Mouse (Mus musculus): Measurements from ENCODE around the gene Rgs11. TPM values are rescaled to one million over a fixed set of nuclear protein-coding genes. Genes with fewer than 3 reads are reported as not detected.

Gene Rgs11
- polyA plus RNA-seq, 1 experiment from 2014 or later, result 11.7 TPM

DNA sequence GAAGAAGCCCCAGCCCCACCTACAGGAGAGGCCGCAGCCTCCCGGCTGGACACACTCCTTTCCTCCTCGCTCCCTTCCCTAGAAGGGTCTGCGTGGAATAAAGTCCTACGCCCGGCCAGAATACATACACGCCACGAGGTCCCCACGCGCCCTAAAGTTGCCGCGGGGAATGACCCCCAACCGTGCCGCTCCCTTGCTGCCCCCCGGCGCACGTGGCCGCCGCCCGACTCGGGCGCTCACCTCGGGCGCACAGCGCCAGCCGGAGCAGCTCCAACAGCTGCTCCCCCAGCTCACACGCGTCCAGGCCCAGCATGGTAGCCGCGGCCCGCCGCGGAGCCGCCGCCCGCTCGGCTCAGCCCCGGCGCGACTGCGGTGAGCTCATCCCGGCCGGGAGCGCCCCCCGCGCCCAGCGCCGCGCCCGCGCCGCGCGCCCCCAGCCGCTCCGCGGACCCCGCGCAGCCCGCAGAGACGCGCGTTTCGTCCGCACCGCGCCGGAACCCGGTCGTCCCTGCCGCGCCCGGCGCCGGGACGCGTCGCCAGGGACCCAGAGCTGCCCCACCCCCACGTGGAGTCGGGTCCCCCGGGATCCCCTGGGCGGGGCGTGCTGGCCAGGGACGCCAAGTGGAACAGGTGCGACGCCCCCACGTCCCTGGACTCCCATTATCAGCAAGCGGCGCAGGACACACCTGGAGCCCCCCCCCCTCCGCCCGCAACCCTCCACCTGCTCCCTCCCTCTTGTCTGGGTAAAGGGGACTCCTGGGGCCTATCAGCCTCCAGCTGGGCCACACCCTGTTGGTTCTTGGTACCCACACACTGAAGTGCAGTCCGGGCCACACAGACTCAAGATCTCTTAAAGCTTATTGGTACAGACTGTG, 1.7 kb upstream of the Rgs11 start:
- 2% methylated on average over 92 of the region's 92 CpGs for WGBS
- peak overlapping the region; percentile 95 for H3K4me2 ChIP-seq
- ATAC-seq (ENCODE audit: borderline replicate concordance, extremely low read depth, low FRiP score, low TSS enrichment), result peak; percentile 39
- H3K9me3 ChIP-seq, result no peaks in the 10 kb centered on the region
- peaks cover 61% of the 10 kb centered on the region for H3K27me3 ChIP-seq
- peaks cover 14% of the 10 kb centered on the region for H3K36me3 ChIP-seq
- H3K4me3 ChIP-seq, result peak overlapping the region; percentile 54
- peaks cover 26% of the 10 kb centered on the region for H3K4me1 ChIP-seq
- no peak overlapping the region for H3K27ac ChIP-seq
- H3K9ac ChIP-seq, result peak overlapping the region; percentile 47

DNA sequence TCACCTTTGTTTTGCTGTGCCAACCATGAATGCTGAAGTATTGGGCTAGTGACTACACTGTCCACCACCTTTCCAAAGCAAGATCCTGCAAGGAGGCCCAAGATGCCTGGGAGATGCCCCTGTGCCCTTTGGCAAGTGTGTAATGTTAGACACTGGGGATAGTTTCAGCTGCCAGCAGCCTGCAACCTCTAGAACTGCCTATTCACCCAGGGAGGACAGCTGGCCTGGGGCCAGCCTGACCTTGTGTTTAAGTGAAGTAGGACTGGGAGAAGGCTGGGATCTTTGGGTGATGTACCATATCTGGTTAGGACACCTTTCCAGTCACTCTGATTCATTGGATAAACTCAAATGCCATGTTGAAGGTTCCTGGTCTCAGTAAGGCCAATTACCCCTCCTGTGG, 753 bp upstream of the Rgs11 start:
- peaks cover 61% of the 10 kb centered on the region for H3K27me3 ChIP-seq
- ATAC-seq (ENCODE audit: borderline replicate concordance, extremely low read depth, low FRiP score, low TSS enrichment), result no peak
- peaks cover 12% of the 10 kb centered on the region for H3K36me3 ChIP-seq
- H3K9me3 ChIP-seq, result no peaks in the 10 kb centered on the region
- H3K27ac ChIP-seq, result no peak overlapping the region
- H3K9ac ChIP-seq, result no peak overlapping the region
- H3K4me1 ChIP-seq, result peaks cover 26% of the 10 kb centered on the region
- peak overlapping the region; percentile 95; the same call in 1 of the 2 replicates for H3K4me2 ChIP-seq
- H3K4me3 ChIP-seq, result no peak overlapping the region

DNA sequence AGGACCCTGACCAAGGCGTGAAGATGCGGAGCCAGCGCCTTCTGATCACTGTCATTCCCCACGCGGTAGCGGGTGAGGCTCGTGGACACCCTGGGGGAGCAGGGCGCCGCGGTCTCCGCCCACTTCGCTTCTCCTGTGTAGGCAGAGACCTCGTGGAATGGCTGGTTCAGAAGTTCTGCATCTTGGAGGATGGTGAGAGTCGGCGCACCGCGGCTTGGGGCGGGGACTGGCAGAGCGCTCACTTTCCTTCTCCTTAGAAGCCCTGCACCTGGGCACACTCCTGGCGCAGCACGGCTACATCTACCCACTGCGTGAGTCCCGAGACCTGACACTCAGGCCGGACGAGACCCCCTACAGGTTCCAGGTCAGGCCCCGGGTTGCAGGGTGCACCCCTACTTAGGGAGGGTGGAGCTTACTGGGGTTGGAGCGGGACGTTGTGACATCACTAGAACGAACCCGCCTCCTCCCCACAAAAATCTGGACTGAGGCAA, 615 bp downstream of the Rgs11 start:
- 2% methylated on average over 30 of the region's 30 CpGs for WGBS
- peaks cover 61% of the 10 kb centered on the region for H3K27me3 ChIP-seq
- peak overlapping the region; percentile 80 for H3K4me2 ChIP-seq
- peak overlapping the region; percentile 41 for H3K4me3 ChIP-seq
- no peaks in the 10 kb centered on the region for H3K36me3 ChIP-seq
- H3K27ac ChIP-seq, result no peak overlapping the region
- peaks cover 26% of the 10 kb centered on the region for H3K4me1 ChIP-seq
- no peaks in the 10 kb centered on the region for H3K9me3 ChIP-seq
- ATAC-seq (ENCODE audit: borderline replicate concordance, extremely low read depth, low FRiP score, low TSS enrichment), result 0 out of 2 replicates have a peak, but pooled peaks have one; percentile 12
- 0 out of 2 replicates have a peak overlapping the region, but pooled peaks have one; percentile 10 for H3K9ac ChIP-seq

DNA sequence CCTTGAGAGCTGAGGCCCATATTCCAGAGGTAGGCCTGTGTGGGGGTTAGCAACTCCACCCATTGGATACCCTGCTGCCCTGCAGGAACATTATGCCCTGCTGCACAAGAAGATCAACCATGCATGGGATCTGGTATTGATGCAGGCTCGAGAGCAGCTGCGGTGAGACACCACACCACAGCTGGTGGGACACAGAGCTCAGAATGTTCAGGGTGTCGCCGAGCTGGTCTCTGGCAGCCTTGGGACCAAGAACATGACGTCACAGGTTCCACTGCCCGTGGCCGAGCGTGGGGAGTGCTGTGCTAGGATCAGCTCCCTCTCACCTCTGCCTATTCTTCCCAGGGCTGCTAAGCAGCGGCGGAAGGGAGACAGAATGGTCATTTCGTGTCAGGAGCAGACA, 2.0 kb downstream of the Rgs11 start:
- Histone ChIP-seq H3K9ac (no peak overlapping the region), H3K4me3 (no peak overlapping the region), H3K9me3 (no peaks in the 10 kb centered on the region), H3K4me2 (no peak overlapping the region), H3K27me3 (peaks cover 55% of the 10 kb centered on the region), H3K36me3 (no peaks in the 10 kb centered on the region), H3K4me1 (peaks cover 26% of the 10 kb centered on the region), H3K27ac (no peak overlapping the region)
- 28% methylated on average over 11 of the region's 11 CpGs for WGBS
- no peak for ATAC-seq (ENCODE audit: borderline replicate concordance, extremely low read depth, low FRiP score, low TSS enrichment)

DNA sequence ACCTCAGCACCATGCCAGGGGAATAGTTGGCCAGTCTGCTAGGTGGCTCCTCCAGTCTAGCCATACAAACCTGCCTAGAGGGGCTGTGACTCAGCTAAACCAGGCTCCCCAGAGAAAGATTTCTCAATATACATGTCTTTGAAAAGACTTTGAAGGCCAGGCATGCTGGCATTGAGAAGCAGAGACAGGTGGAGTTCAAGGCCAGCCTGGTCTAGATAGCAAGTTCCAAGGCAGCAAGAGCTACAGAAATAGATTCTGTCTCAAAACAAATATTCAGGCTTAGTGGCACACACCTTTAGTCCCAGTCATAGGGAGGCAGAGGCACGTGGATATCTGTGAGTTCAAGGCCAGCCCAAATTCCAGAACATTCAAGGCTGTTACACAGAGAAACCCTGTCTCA, 3.6 kb downstream of the Rgs11 start:
- Histone ChIP-seq H3K27me3 (peaks cover 39% of the 10 kb centered on the region), H3K9me3 (no peaks in the 10 kb centered on the region), H3K36me3 (no peaks in the 10 kb centered on the region), H3K4me3 (no peak overlapping the region), H3K9ac (no peak overlapping the region), H3K27ac (no peak overlapping the region), H3K4me2 (no peak overlapping the region), H3K4me1 (peaks cover 15% of the 10 kb centered on the region)
- no peak for ATAC-seq (ENCODE audit: borderline replicate concordance, extremely low read depth, low FRiP score, low TSS enrichment)
- WGBS, result 59% methylated on average over 1 of the region's 1 CpGs

DNA sequence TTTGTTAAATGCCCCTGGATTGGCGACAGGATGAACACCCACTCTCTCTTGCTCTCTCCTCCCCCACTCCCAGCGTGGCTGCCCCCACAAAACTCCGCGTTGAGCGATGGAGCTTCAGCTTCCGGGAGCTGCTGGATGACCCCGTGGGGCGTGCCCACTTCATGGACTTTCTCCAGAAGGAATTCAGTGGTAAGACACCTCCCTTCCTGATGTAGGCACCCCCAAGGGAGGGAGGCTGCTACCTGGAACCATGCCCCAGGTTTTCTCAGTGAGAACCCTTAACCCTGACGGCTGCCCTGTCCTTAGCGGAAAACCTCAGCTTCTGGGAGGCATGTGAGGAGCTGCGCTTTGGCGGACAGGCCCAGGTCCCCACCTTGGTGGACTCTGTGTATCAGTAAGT, 4.9 kb downstream of the Rgs11 start, which contains the start of gene Arhgdig:
Gene Arhgdig (minus strand): TSS at position 101 of the 400 bp plus-strand sequence.
- WGBS, result 85% methylated on average over 12 of the region's 12 CpGs
- Histone ChIP-seq H3K4me3 (no peak within 1 kb of the TSS), H3K9ac (no peak within 1 kb of the TSS)

DNA sequence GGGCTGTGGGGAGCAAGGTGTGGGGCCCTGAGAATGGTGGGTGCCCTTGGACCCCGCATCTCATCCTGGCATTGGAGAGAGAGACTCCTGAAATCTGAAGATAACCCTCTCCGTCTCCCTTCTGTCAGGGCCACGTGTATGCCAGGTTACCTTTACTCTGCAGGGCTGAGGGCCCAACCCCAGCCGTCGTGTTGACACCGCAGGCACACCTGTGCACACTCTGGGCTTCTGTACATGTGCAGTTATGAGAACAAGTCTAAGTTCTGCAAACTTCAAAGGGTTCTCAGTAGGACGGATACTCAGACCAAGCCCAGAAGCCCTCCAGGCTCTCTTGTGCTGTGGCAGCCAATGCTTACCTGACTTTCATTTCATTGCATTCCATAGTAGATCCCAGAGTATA, 9.5 kb downstream of the Rgs11 start:
- 69% methylated on average over 7 of the region's 7 CpGs for WGBS
- no peak overlapping the region for H3K9ac ChIP-seq
- H3K9me3 ChIP-seq, result no peaks in the 10 kb centered on the region
- no peaks in the 10 kb centered on the region for H3K36me3 ChIP-seq
- H3K27ac ChIP-seq, result no peak overlapping the region
- H3K4me3 ChIP-seq, result no peak overlapping the region
- no peak for ATAC-seq (ENCODE audit: borderline replicate concordance, extremely low read depth, low FRiP score, low TSS enrichment)
- H3K4me1 ChIP-seq, result no peaks in the 10 kb centered on the region
- no peaks in the 10 kb centered on the region for H3K27me3 ChIP-seq
- no peak overlapping the region for H3K4me2 ChIP-seq

More for the DNA sequence above, 4.9 kb downstream of the Rgs11 start, which contains the start of gene Arhgdig:
- H3K4me1 ChIP-seq, result peaks cover 2% of the 10 kb centered on the region
- no peaks in the 10 kb centered on the region for H3K9me3 ChIP-seq
- H3K4me2 ChIP-seq, result no peak within 1 kb of the TSS
- no peaks in the 10 kb centered on the region for H3K36me3 ChIP-seq
- H3K27me3 ChIP-seq, result peaks cover 26% of the 10 kb centered on the region
- ATAC-seq (ENCODE audit: borderline replicate concordance, extremely low read depth, low FRiP score, low TSS enrichment), result no peak
- no peak within 1 kb of the TSS for H3K27ac ChIP-seq

DNA sequence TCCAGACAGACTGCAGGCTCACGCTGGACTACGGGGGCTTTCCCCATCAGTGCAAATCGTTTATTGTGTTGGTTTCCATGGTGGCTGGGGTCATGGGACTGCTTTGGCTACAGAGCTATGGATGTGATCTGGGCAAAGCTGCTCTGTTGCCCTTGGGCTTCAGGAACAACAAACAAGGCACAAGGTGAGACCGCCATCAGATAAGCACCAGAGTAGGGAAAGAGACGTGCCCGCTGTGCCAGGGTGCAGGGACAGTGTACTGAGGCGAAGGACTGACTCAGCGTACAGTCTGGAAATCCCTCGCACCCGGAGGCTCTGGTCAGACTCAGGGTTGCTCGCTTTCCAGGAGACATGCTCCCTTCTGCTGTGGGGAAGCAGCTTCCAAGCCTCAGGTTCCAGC, 9.9 kb downstream of the Rgs11 start:
- Histone ChIP-seq H3K4me1 (no peaks in the 10 kb centered on the region), H3K27me3 (no peaks in the 10 kb centered on the region), H3K9ac (no peak overlapping the region), H3K4me3 (no peak overlapping the region), H3K36me3 (no peaks in the 10 kb centered on the region), H3K9me3 (no peaks in the 10 kb centered on the region), H3K27ac (no peak overlapping the region), H3K4me2 (no peak overlapping the region)
- WGBS, result 82% methylated on average over 11 of the region's 11 CpGs
- ATAC-seq (ENCODE audit: borderline replicate concordance, extremely low read depth, low FRiP score, low TSS enrichment), result no peak

DNA sequence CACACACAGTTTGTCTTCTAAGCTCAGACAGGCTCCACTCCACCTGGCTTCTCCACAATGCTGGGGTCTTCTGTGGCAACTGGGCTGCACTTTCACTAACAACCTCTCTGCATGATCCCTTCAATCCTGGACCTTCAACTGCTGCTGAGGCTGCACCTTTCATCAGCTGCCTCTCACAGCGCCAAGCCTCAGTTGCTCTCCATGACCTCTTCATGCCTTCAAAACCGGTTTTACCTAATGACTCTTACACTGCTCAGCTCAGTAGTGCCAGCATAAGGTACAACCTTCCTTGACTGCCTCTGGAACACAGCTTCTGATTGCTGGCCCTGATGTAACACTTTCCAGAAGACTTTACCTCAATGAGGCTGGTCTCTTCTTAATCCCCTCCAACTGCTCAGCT, 18.8 kb downstream of the Rgs11 start:
- 53% methylated on average over 2 of the region's 2 CpGs for WGBS
- no peak for ATAC-seq (ENCODE audit: borderline replicate concordance, extremely low read depth, low FRiP score, low TSS enrichment)

DNA sequence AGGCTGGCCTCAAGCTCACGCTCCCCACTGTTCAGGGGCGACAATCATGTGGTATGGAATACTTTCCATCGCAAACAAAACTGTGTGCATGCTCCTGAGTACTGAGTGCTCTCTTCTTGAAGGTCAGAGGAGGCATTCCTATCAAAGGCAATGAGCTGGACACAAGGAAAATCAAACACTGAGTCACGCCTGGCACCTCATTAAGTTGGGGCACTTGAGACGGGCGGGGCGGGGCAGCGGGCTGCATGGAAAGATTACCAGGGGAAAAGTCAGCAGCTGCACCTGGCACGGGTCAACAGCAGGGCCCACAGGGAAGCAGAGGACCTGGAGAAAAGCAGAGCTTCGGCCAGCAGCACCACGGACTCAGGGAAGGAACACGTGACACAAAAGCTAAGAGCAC, 22.4 kb downstream of the Rgs11 start:
- WGBS, result 49% methylated on average over 12 of the region's 12 CpGs
- H3K27ac ChIP-seq, result peak overlapping the region; percentile 44
- peak; percentile 62; the same call in 1 of the 2 replicates for ATAC-seq (ENCODE audit: borderline replicate concordance, extremely low read depth, low FRiP score, low TSS enrichment)

More for the DNA sequence above, 18.8 kb downstream of the Rgs11 start:
- Histone ChIP-seq H3K36me3 (no peaks in the 10 kb centered on the region), H3K27me3 (no peaks in the 10 kb centered on the region), H3K9me3 (no peaks in the 10 kb centered on the region), H3K4me3 (no peak overlapping the region), H3K27ac (no peak overlapping the region), H3K4me1 (peaks cover 11% of the 10 kb centered on the region), H3K9ac (no peak overlapping the region), H3K4me2 (no peak overlapping the region)

DNA sequence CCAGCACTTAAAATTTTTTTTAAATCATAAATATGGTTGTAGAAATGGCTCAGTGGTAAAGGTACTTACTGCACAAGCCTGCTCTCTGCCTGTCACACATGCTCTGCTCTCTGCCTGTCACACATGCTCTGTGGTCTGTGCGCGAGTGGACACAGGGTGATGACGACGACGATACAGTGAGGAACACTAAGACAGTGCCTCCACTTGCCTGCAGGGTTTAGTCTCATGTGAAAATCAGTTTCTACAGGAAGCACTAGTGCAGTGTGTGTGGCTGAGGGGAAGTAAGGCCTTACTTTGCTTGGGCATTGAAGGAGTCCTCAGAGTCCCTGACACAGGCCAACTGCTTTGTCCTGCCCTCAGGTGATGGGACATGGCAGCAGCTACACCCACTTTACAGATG, 27.0 kb downstream of the Rgs11 start:
- H3K27me3 ChIP-seq, result no peaks in the 10 kb centered on the region
- H3K27ac ChIP-seq, result no peak overlapping the region
- no peak overlapping the region for H3K9ac ChIP-seq
- H3K9me3 ChIP-seq, result no peaks in the 10 kb centered on the region
- peaks cover 10% of the 10 kb centered on the region for H3K4me1 ChIP-seq
- no peak for ATAC-seq (ENCODE audit: borderline replicate concordance, extremely low read depth, low FRiP score, low TSS enrichment)
- no peaks in the 10 kb centered on the region for H3K36me3 ChIP-seq
- WGBS, result 90% methylated on average over 5 of the region's 5 CpGs
- H3K4me3 ChIP-seq, result no peak overlapping the region
- H3K4me2 ChIP-seq, result no peak overlapping the region

More for the DNA sequence above, 22.4 kb downstream of the Rgs11 start:
- no peaks in the 10 kb centered on the region for H3K27me3 ChIP-seq
- H3K4me1 ChIP-seq, result peaks cover 11% of the 10 kb centered on the region
- no peak overlapping the region; the same call in 1 of the 2 replicates for H3K4me2 ChIP-seq
- H3K9ac ChIP-seq, result no peak overlapping the region
- no peak overlapping the region for H3K4me3 ChIP-seq
- H3K36me3 ChIP-seq, result no peaks in the 10 kb centered on the region
- H3K9me3 ChIP-seq, result no peaks in the 10 kb centered on the region

DNA sequence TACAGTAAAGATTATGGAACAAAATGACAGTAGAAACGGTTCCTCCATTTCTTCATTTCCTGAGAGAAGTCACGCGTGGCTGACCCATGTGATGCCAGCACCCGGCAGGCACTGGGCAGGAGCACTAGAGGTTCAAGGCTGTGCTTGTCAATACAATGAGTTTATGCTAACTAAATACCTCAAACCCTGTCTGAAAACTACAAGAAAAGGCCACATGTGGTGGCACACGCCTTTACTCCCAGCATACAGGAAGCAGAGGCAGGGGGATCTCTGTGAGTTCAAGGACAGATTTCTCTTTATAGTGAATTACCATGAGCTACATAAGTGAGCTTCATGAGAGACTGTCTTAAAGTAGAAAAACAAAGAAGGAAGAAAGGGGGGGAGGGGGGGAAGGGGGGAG, 28.4 kb downstream of the Rgs11 start:
- H3K27me3 ChIP-seq, result no peaks in the 10 kb centered on the region
- H3K4me3 ChIP-seq, result no peak overlapping the region
- no peaks in the 10 kb centered on the region for H3K4me1 ChIP-seq
- H3K27ac ChIP-seq, result no peak overlapping the region
- WGBS, result 87% methylated on average over 5 of the region's 5 CpGs
- no peak overlapping the region for H3K9ac ChIP-seq
- no peaks in the 10 kb centered on the region for H3K36me3 ChIP-seq
- no peaks in the 10 kb centered on the region for H3K9me3 ChIP-seq
- H3K4me2 ChIP-seq, result no peak overlapping the region
- ATAC-seq (ENCODE audit: borderline replicate concordance, extremely low read depth, low FRiP score, low TSS enrichment), result no peak

All from lung, embryonic 15.5 days (tissue).